Mouse (Mus musculus): ENCODE data around the gene Paqr9. TPM values are rescaled to one million over a fixed set of nuclear protein-coding genes. Genes with fewer than 3 reads are reported as not detected.

Paqr9 gene
- total RNA-seq, 2 experiments from 2014 or later = 2.0 to 3.2 TPM

- DNase-seq (ENCODE audit: low spot score) = no peak
Observed at GRCm38 (mm10) chr9:95574116-95574515, 14.7 kb downstream of the Paqr9 start.

DNA sequence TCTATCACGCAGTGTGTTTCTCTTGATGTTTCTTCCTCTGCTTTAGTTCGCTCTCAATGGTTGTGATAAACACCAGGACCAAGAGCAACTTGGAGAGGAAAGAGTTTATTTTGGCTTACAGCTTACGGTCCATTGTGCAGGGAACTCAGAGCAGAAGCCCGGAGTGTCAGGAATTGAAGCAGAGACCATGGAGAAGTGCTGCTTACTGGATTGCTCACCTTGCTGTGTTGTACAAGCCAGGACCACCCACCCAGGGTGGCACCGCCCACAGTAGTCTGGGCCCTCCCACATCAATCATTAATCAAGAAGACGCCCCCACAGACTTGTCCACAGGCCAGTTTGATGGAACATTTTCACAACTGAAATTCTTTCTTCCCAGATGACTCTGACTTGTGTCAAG is 18.0 kb downstream of the Paqr9 start:
- no peak for DNase-seq (ENCODE audit: low spot score)

DNA sequence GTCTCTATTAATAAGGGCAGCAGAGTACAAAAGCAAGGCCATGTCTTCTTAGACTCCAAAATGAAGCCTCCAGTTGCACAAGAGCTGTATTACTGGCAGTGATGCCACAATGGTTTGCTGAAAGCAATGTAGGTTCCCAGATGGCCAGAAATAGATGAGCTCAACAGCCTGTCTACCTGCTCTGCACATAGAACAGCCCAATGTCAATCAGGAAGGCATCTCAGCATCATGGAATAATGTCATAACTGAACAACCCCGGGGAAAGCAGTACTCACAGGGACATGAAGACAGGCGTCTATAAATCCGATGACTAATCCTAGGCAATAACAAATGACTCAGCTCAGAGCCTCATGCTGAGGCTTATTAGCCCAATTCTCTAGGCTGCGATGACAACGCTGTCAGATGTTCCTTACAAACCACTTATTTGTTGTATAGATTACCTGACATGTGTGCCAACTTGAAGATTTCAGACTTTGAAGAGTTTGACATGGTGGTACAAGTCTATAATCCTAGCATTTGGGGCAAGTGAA is 19.0 kb downstream of the Paqr9 start:
- DNase-seq (ENCODE audit: low spot score) = no peak

- DNase-seq (ENCODE audit: low spot score) = no peak
Observed at GRCm38 (mm10) chr9:95581021-95581757, 21.7 kb downstream of the Paqr9 start.

GRCm38 (mm10) chr9:95581758-95582515 is 22.5 kb downstream of the Paqr9 start:
- no peak for DNase-seq (ENCODE audit: low spot score)

GRCm38 (mm10) chr9:95582555-95582954 is 23.1 kb downstream of the Paqr9 start:
- no peak for DNase-seq (ENCODE audit: low spot score)

DNA sequence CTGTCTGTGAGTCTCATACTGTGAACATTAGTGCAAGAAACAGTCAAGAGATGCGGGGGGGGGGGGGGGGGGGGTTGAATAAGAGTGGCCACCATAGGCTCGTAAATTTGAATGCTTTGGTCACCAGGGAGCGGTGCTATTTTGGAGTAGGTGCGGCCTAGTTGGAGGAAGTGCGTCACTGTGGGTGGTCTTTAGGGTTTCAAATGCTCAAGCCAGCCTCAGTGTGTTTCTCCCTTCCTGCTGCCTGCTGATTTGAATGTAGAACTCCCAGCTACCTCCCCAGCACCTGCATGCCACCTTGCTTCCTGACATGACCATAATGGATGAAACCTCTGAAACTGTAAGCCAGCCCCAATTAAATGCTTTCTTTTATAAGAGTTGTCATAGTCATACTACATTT is 26.6 kb downstream of the Paqr9 start:
- no peak for DNase-seq (ENCODE audit: low spot score)

- DNase-seq (ENCODE audit: low spot score) = no peak
Observed at GRCm38 (mm10) chr9:95588070-95588469, 28.6 kb downstream of the Paqr9 start.

GRCm38 (mm10) chr9:95594291-95594690 is 34.8 kb downstream of the Paqr9 start:
- DNase-seq (ENCODE audit: low spot score) = no peak

GRCm38 (mm10) chr9:95597466-95598178 is 38.2 kb downstream of the Paqr9 start:
- no peak for DNase-seq (ENCODE audit: low spot score)

GRCm38 (mm10) chr9:95598179-95598721 is 38.8 kb downstream of the Paqr9 start:
- no peak for DNase-seq (ENCODE audit: low spot score)

- DNase-seq (ENCODE audit: low spot score) = no peak
Observed at GRCm38 (mm10) chr9:95599399-95599798, 39.9 kb downstream of the Paqr9 start.

GRCm38 (mm10) chr9:95602849-95603248 is 43.4 kb downstream of the Paqr9 start:
- no peak for DNase-seq (ENCODE audit: low spot score)

- DNase-seq (ENCODE audit: low spot score) = no peak
Observed at GRCm38 (mm10) chr9:95603316-95603715, 43.9 kb downstream of the Paqr9 start.

DNA sequence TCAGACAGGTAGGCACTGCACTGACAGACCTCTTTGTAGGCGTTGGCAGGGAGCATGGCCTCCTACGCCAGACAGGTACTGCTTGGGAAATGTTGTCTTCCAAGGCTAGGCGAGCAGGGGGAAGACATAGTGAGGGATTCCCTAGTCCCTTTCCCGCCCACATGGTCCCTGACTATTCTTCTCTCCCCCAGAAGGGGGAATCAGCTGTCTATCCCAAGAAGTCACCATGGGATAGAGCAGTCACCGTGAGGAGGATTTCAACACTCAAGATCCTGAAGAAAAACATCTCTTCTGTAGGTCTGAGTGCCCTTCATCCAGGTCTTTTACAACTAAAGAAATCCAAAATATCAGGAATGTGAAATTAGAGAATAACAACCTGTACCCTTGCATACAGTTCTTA is 47.7 kb downstream of the Paqr9 start:
- no peak for DNase-seq (ENCODE audit: low spot score)

- DNase-seq (ENCODE audit: low spot score) = no peak
Observed at GRCm38 (mm10) chr9:95612246-95612768, 52.9 kb downstream of the Paqr9 start.

DNA sequence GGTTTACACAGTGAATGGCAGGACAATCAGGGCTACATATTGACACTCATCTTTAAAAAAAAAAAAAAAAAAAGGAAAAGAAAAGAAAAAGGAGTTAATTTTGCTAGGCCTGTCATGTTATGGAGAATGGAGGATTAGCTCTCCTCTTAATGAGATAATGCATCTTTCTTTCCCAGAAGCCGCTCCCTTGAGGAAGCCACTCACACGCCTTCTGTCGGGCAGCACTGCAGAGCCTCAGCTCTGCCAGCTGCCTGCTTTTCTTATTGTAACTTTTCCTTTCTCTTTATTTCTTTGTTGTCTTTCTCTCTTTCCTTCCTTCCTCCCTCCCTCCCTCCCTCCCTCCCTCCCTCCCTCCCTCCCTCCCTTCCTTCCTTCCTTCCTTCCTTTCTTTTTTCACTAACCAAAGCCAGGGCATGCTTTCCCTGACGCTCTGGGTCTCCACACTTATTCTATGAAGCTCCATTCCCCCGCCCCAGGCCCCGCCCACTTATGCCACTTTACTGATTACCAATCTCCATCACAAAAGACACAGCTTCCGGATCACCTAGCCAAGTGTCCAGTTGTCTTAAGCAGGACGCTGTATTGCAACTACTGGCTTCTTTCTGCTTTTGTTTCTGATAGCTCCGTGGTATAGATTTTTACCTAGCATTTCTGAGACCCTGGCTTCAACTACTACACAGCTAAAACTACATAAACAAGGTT is 54.1 kb downstream of the Paqr9 start:
- no peak for DNase-seq (ENCODE audit: low spot score)

DNA sequence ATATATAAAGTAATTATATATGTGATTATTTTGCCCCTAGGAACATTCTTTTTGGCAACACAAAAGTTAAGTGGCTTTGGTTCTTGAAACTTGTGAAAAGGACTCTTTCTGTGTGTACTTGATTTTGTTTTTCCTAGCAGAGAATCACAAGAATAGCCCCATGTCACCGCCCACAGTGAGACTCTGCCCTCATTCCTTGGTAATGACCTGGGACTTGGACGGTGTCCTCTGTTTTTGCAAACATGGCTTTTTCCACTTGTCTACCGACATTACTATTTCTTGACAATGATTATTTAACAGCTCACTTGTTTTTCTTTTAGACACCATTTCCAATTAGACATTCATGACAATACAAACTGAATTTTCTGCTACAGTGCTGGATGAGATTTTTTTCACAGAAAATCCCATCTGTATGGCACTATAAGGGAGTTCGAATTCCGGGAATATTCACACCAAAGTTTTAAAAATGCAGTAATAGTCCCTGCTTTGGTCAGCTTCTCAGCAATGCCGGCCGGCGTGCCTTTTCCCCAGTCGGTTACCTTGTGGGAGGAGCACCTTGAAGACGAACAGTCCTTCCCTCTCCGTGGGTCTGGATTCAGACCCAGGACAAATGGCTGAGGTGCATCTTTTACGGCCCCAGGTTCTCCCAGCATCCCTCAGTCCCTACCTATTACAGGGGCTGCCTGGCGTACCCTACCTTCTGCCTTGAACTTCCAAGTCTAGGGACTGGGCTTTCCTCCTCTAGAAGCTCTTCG is 55.6 kb downstream of the Paqr9 start:
- DNase-seq (ENCODE audit: low spot score) = peak; percentile 66

DNA sequence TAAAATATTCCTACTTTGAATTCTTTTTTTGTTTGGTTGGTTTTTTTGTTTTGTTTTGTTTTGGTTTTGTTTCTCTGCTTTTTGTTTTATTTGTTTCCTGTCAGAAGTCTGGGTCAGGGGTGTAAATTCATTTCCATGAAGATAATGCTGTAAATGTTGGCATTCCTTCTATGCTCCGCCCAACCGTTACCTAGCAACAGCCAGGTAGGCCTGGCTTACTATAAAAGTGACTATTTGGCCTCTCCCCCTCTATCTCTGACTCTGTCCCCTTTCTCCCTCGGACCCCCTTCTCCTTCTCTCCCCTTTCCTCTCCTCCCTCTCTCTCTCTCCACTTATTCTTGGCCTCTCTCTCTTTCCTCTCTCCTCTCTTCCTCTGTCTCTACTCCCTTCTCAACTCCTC is 56.5 kb downstream of the Paqr9 start:
- DNase-seq (ENCODE audit: low spot score) = no peak

All from gastrocnemius, adult 18-20 months (tissue).